Mouse (Mus musculus): Measurements from ENCODE around the gene Kif5a. TPM values are rescaled to one million over a fixed set of nuclear protein-coding genes. Genes with fewer than 3 reads are reported as not detected.

Gene Kif5a
- polyA plus RNA-seq, 1 experiment from 2014 or later = 106 TPM

DNA sequence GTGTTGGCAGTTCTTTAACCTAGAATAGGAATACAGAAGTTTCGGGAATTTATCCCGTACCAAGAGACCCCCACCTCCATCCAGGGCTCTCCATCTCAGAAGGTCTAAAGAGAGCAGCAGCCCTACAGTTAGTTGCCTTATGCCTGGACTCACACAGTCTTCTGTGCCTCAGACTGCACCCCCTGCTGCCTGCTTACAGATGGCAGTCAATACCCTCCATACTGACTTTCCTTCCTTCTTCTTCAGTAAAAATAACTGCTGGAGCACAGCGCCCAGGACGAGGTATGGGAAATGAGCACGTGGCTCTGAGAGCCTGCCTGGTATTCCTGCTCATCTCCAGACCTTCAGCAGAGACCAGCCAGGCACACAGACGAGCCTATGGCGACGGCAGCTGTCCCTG lies 62.9 kb downstream of the Kif5a start:
- no peaks in the 10 kb centered on the region for H3K9me3 ChIP-seq (ENCODE audit: control insufficient read depth, low read length)
- H3K27me3 ChIP-seq (replicated peaks; ENCODE audit: control insufficient read depth, insufficient read depth, low read length) = no peaks in the 10 kb centered on the region
- peaks cover 8% of the 10 kb centered on the region for H3K4me1 ChIP-seq (replicated peaks; ENCODE audit: control insufficient read depth, insufficient read depth, low read length)
- H3K27ac ChIP-seq (ENCODE audit: low read length) = no peak overlapping the region
- no peak for ATAC-seq
- peaks cover 24% of the 10 kb centered on the region for H3K36me3 ChIP-seq (ENCODE audit: control insufficient read depth, insufficient read depth)
- H3K4me3 ChIP-seq (replicated peaks; ENCODE audit: low read length) = no peak overlapping the region
- WGBS = 89% methylated on average over 8 of the region's 8 CpGs
- no peak overlapping the region for H3K4me2 ChIP-seq (ENCODE audit: low read length)
- no peak overlapping the region for H3K9ac ChIP-seq (replicated peaks; ENCODE audit: low read depth, low read length)

DNA sequence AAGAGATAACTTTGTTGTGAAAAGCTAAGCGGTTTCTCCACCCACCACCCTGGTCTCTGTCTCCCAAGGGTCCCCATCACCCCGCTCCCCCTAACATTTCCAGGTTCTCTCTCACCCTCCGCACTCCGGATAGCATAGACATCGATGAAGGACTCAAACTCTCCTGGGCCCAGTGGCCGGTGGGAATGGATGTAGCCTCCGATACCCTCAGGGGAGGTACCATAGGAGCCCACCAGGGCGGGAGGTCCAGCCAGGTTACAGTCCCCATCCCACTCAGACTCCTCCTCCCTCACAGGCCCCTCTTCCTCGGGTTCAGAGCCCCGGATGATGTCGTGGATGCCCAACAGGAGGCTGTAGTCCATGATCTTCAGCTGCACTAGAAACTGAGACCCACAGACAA lies 63.7 kb downstream of the Kif5a start:
- Histone ChIP-seq H3K9me3 (ENCODE audit: control insufficient read depth, low read length) (no peaks in the 10 kb centered on the region), H3K27ac (ENCODE audit: low read length) (no peak overlapping the region), H3K9ac (replicated peaks; ENCODE audit: low read depth, low read length) (no peak overlapping the region), H3K4me1 (replicated peaks; ENCODE audit: control insufficient read depth, insufficient read depth, low read length) (peaks cover 14% of the 10 kb centered on the region), H3K4me3 (replicated peaks; ENCODE audit: low read length) (no peak overlapping the region), H3K4me2 (ENCODE audit: low read length) (no peak overlapping the region), H3K27me3 (replicated peaks; ENCODE audit: control insufficient read depth, insufficient read depth, low read length) (no peaks in the 10 kb centered on the region), H3K36me3 (ENCODE audit: control insufficient read depth, insufficient read depth) (peaks cover 17% of the 10 kb centered on the region)
- 85% methylated on average over 11 of the region's 11 CpGs for WGBS
- ATAC-seq = no peak

DNA sequence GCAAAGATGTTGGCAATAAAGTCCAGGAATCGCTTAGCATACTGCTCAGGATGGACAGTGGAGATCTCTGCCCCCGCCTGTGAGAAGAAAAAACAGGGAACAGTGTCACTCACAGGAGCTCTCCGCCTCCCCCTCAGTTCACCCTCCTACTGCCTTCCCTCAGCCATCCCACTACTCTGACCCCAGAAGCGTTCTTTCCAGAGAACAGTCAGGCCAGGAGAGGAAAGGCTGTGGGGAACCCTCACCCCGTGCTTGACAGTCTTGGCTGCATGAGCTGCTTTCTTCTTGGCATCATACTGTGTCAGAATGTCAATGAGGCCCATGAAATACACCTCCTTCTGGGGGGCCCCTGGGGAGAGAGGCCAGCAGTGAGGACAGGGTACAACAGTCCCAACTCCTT lies 64.1 kb downstream of the Kif5a start:
- ATAC-seq = no peak
- 62% methylated on average over 5 of the region's 5 CpGs for WGBS
- no peaks in the 10 kb centered on the region for H3K9me3 ChIP-seq (ENCODE audit: control insufficient read depth, low read length)

DNA sequence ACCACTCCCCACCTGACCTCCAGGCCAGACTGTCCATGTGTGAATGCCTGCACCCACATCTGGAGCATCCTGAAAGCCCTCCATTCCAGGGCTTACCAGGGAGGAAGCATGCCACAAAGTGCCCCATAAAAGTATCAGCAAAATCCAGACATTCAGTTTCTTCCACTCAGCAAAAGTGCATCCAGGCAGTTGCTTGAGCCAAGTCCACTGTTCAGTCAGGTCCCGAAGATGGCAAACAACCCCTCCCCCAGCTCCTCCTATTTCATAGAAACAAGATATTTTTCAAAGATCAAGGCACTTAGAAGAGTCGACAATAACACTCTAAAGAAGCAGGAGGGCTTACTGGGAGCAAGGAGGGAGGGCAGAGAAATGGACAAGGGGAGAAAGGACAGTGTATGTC lies 64.7 kb downstream of the Kif5a start:
- WGBS = 76% methylated on average over 2 of the region's 2 CpGs
- H3K36me3 ChIP-seq (ENCODE audit: control insufficient read depth, insufficient read depth) = peaks cover 13% of the 10 kb centered on the region
- no peak overlapping the region for H3K27ac ChIP-seq (ENCODE audit: low read length)

More for the DNA sequence above, 64.1 kb downstream of the Kif5a start:
- H3K9ac ChIP-seq (replicated peaks; ENCODE audit: low read depth, low read length) = no peak overlapping the region
- no peaks in the 10 kb centered on the region for H3K27me3 ChIP-seq (replicated peaks; ENCODE audit: control insufficient read depth, insufficient read depth, low read length)
- no peak overlapping the region for H3K4me3 ChIP-seq (replicated peaks; ENCODE audit: low read length)
- H3K4me1 ChIP-seq (replicated peaks; ENCODE audit: control insufficient read depth, insufficient read depth, low read length) = peaks cover 18% of the 10 kb centered on the region
- H3K27ac ChIP-seq (ENCODE audit: low read length) = no peak overlapping the region
- H3K36me3 ChIP-seq (ENCODE audit: control insufficient read depth, insufficient read depth) = peaks cover 17% of the 10 kb centered on the region
- no peak overlapping the region for H3K4me2 ChIP-seq (ENCODE audit: low read length)

DNA sequence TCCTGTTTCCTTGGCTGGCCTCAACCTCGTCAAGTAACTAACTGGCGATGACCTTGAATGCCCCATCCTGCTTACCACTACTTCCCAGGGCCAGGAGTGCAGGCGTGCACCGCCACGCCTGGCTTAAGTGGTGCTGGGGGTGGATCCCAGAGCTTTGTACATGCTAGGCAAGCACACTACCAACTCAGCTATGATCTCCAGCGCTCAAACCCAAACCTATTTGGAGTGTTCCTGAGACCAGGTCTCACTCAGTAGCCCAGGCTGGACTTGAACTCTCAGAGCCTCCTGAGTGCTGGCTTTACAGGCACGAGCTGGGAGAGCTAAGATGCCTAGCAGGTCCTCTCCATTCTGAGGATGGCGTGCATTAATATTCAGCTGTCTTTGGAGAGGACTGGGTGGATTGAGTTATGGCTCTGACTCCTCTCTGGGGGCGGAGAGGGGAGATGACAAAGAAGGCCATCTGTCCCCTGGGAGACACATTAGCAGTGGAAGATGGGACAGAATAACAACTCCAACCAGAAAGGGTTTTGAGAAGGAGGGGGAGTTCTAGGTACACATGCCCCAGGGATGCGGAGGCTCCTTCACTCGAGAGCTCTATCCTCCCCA lies 65.5 kb downstream of the Kif5a start:
- Histone ChIP-seq H3K27me3 (replicated peaks; ENCODE audit: control insufficient read depth, insufficient read depth, low read length) (no peaks in the 10 kb centered on the region), H3K4me2 (ENCODE audit: low read length) (no peak overlapping the region), H3K36me3 (ENCODE audit: control insufficient read depth, insufficient read depth) (peaks cover 11% of the 10 kb centered on the region)

More for the DNA sequence above, 64.7 kb downstream of the Kif5a start:
- no peak overlapping the region for H3K4me3 ChIP-seq (replicated peaks; ENCODE audit: low read length)
- H3K27me3 ChIP-seq (replicated peaks; ENCODE audit: control insufficient read depth, insufficient read depth, low read length) = no peaks in the 10 kb centered on the region
- H3K9me3 ChIP-seq (ENCODE audit: control insufficient read depth, low read length) = no peaks in the 10 kb centered on the region
- H3K9ac ChIP-seq (replicated peaks; ENCODE audit: low read depth, low read length) = no peak overlapping the region
- no peak overlapping the region for H3K4me2 ChIP-seq (ENCODE audit: low read length)
- peaks cover 18% of the 10 kb centered on the region for H3K4me1 ChIP-seq (replicated peaks; ENCODE audit: control insufficient read depth, insufficient read depth, low read length)
- no peak for ATAC-seq

DNA sequence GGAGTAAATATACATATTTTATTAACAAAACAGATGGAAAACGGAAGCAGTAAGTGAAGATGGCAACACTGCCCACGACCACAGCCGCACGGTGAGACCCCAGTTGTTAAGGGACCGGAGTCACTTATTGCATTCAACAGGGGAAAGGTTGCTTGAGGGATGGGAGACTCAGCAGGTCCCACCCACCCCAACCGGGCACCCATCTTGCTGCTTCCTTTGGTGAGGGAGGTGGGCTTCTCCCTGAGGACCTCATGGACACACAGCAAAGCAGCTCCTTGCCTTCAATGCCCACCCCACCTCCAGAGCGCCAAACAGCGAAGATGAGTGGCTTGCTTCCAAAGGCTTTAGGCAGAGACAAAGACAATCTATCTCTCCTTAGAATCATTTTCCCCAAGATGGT lies 66.0 kb downstream of the Kif5a start:
- Histone ChIP-seq H3K9ac (replicated peaks; ENCODE audit: low read depth, low read length) (no peak overlapping the region), H3K36me3 (ENCODE audit: control insufficient read depth, insufficient read depth) (peaks cover 6% of the 10 kb centered on the region; the same call in 1 of the 2 replicates), H3K27me3 (replicated peaks; ENCODE audit: control insufficient read depth, insufficient read depth, low read length) (no peaks in the 10 kb centered on the region), H3K4me2 (ENCODE audit: low read length) (no peak overlapping the region), H3K27ac (ENCODE audit: low read length) (no peak overlapping the region), H3K9me3 (ENCODE audit: control insufficient read depth, low read length) (no peaks in the 10 kb centered on the region), H3K4me1 (replicated peaks; ENCODE audit: control insufficient read depth, insufficient read depth, low read length) (peaks cover 18% of the 10 kb centered on the region), H3K4me3 (replicated peaks; ENCODE audit: low read length) (no peak overlapping the region)
- WGBS = 88% methylated on average over 8 of the region's 8 CpGs
- no peak for ATAC-seq

More for the DNA sequence above, 65.5 kb downstream of the Kif5a start:
- H3K9me3 ChIP-seq (ENCODE audit: control insufficient read depth, low read length) = no peaks in the 10 kb centered on the region
- no peak overlapping the region for H3K27ac ChIP-seq (ENCODE audit: low read length)
- H3K4me3 ChIP-seq (replicated peaks; ENCODE audit: low read length) = no peak overlapping the region
- no peak for ATAC-seq
- H3K9ac ChIP-seq (replicated peaks; ENCODE audit: low read depth, low read length) = no peak overlapping the region
- 88% methylated on average over 11 of the region's 11 CpGs for WGBS
- peaks cover 18% of the 10 kb centered on the region for H3K4me1 ChIP-seq (replicated peaks; ENCODE audit: control insufficient read depth, insufficient read depth, low read length)

DNA sequence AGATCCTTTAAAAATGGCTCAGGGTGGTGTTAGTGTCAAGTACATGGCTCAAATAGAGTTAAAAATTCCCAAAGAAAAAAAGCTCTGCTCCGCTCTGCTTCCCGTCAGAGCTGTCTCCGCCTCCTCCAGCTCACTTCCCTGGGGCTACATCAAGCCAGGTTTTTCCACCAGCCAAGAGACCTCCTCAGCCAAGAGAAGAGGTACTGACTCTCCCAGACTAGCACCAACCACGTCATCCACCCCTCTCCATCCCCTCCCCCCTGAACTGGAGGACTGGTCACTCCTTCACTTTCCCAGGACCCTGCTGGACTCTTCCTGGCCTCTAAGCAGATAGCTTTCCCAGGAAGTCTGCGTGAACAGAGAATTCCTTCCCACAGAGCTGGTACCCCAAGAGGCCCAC lies 66.8 kb downstream of the Kif5a start:
- peak overlapping the region; percentile 83 for H3K4me3 ChIP-seq (replicated peaks; ENCODE audit: low read length)
- peak overlapping the region; percentile 98 for H3K9ac ChIP-seq (replicated peaks; ENCODE audit: low read depth, low read length)
- 5% methylated on average over 5 of the region's 5 CpGs for WGBS
- H3K27ac ChIP-seq (ENCODE audit: low read length) = peak overlapping the region; percentile 87
- peaks cover 18% of the 10 kb centered on the region for H3K4me1 ChIP-seq (replicated peaks; ENCODE audit: control insufficient read depth, insufficient read depth, low read length)
- peak; percentile 59 for ATAC-seq
- peaks cover 6% of the 10 kb centered on the region; the same call in 1 of the 2 replicates for H3K36me3 ChIP-seq (ENCODE audit: control insufficient read depth, insufficient read depth)
- peak overlapping the region; percentile 92 for H3K4me2 ChIP-seq (ENCODE audit: low read length)
- no peaks in the 10 kb centered on the region for H3K9me3 ChIP-seq (ENCODE audit: control insufficient read depth, low read length)
- no peaks in the 10 kb centered on the region for H3K27me3 ChIP-seq (replicated peaks; ENCODE audit: control insufficient read depth, insufficient read depth, low read length)

DNA sequence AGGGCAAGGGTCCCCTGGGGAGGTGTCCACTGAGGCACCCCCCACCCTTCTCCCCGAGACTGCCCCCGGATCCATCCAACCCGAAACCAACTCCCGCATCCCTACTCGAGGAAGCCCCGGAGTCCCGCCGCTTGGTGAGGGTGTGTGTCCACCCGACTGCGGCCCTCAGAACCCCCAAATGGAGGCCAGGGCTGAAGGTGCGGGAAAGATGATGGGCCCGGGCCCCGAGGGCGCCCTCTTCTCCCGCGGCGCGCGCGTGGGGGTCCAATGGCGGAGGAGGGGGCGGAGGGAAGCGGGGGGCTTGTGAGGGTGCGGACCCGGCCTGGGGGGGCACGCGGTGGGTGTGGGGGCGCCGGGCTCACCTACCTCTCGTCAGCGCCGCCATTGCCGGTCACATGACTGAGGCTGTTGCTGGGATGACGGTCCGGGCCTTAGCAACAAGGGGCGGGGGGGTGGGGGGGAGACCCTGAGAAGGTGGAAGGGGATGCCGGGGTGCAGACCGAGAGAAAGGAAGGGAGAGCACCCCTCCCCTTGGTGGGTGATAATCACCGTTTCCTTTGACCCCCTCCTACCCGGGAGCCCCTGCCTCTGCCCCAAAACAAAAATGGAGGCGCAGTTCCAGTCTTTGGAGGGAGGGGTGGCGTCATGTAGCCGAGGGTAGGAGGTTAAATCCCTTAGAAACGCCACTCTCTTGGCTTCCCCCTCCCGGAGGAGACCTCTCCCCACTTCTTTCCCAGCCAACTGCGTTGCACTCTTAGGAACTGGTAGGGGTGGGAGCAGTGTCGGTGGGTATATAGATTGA lies 67.6 kb downstream of the Kif5a start, which contains the start of gene Dtx3:
Gene Dtx3, minus strand, starts transcription at position 401 of the 802 bp plus-strand sequence.
- H3K27ac ChIP-seq (ENCODE audit: low read length) = peak within 1 kb of the TSS; percentile 87
- peak; percentile 73 for ATAC-seq
- WGBS = under 1% methylated on average over 37 of the region's 47 CpGs
- peak within 1 kb of the TSS; percentile 98 for H3K9ac ChIP-seq (replicated peaks; ENCODE audit: low read depth, low read length)
- H3K36me3 ChIP-seq (ENCODE audit: control insufficient read depth, insufficient read depth) = peaks cover 6% of the 10 kb centered on the region; the same call in 1 of the 2 replicates
- peak within 1 kb of the TSS; percentile 92 for H3K4me2 ChIP-seq (ENCODE audit: low read length)
- no peaks in the 10 kb centered on the region for H3K27me3 ChIP-seq (replicated peaks; ENCODE audit: control insufficient read depth, insufficient read depth, low read length)
- H3K4me1 ChIP-seq (replicated peaks; ENCODE audit: control insufficient read depth, insufficient read depth, low read length) = peaks cover 18% of the 10 kb centered on the region
- peak within 1 kb of the TSS; percentile 83 for H3K4me3 ChIP-seq (replicated peaks; ENCODE audit: low read length)
- no peaks in the 10 kb centered on the region for H3K9me3 ChIP-seq (ENCODE audit: control insufficient read depth, low read length)

DNA sequence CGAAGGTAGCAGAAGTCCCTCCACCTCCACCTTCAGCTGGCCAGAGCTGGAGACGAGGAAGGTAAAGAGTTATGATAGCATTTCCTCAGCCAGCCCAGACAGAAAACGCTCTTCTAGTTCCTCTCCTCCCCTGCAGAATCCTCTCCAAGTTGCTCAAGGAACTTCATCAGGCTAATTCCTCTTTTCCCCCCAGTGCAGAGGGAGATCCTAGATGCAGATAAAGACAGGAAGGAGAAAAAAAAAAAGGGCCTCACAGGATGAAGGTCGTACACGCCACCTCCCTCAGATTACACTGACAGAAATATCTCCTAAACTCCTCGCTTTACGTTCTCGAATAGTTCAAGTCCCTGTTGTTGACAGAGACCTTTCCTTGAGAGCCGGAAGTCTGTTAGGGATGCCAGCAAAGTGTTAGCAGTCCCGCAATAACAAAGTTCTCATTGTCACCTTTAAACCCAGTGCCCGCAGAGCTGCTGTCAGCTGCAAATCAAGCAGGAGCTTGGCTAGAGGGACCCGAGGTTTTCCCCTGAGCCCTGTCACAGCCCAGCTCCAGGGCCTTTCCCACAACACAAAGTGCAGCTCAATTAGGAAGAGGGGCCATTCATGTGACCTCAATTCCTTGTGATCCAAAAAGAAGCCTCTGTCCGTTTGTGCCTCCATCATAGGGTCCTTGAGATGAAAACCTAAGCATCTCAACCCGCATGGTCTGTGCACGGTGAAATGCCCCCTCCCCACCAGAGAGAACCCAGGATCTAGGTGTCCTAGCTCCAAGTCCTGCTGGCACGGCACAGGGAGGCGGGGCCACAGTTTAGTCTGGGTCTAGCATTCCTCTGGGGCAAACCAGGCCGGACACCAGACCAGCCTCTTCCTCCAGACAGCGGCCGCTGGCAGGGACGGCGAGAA lies 68.5 kb downstream of the Kif5a start:
- Histone ChIP-seq H3K4me3 (replicated peaks; ENCODE audit: low read length) (peak overlapping the region; percentile 83), H3K36me3 (ENCODE audit: control insufficient read depth, insufficient read depth) (peaks cover 4% of the 10 kb centered on the region; the same call in 1 of the 2 replicates), H3K4me1 (replicated peaks; ENCODE audit: control insufficient read depth, insufficient read depth, low read length) (peaks cover 23% of the 10 kb centered on the region), H3K4me2 (ENCODE audit: low read length) (peak overlapping the region; percentile 92), H3K9ac (replicated peaks; ENCODE audit: low read depth, low read length) (peak overlapping the region; percentile 98), H3K9me3 (ENCODE audit: control insufficient read depth, low read length) (no peaks in the 10 kb centered on the region), H3K27ac (ENCODE audit: low read length) (peak overlapping the region; percentile 87), H3K27me3 (replicated peaks; ENCODE audit: control insufficient read depth, insufficient read depth, low read length) (no peaks in the 10 kb centered on the region)
- WGBS = 19% methylated on average over 22 of the region's 22 CpGs
- peak; percentile 16 for ATAC-seq

Measured in forebrain, embryonic 16.5 days (tissue).